Mouse (Mus musculus) bone marrow, adult 2 months (tissue): ENCODE results near the gene Angptl4.

Experiments
- CTCF ChIP-seq: fragments of 200-500 bp; IDR thresholded peaks from 2 replicates; pipeline ENCODE4 v1.5.1; 2011; ENCODE audit warnings: low read length, control low read depth; ENCODE audit not compliant: control insufficient read depth, insufficient read depth
- POLR2A ChIP-seq: fragments of 200-500 bp; IDR thresholded peaks from 2 replicates; pipeline ENCODE4 v1.6.1; 2011; ENCODE audit warnings: low read depth, mild to moderate bottlenecking, control low read depth, low read length, borderline replicate concordance; ENCODE audit not compliant: control insufficient read depth

DNA sequence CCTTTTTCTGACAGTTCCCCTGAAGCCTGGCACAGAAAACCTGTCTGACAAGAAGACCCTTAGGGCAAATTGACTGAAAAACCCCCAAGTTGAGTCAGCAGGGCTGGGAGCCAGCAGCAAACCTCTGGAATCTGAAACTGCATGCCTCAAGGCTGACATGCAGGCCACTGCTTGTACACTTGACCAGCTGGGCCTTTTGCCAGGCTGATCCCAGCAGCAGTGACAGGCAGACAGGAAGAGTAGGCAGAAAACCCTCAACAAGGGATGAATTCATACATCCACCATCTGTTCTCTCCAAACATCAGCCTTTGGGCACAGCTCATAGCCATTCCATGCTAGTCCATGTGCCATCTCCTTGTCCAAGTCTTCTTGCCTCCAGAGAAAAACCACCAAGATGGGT, 1.8 kb upstream of the Angptl4 start:
- TF ChIP-seq CTCF (no peak), POLR2A (no peak)
